Mouse (Mus musculus): ENCODE results near the gene Dctpp1.

Gene Dctpp1

DNA sequence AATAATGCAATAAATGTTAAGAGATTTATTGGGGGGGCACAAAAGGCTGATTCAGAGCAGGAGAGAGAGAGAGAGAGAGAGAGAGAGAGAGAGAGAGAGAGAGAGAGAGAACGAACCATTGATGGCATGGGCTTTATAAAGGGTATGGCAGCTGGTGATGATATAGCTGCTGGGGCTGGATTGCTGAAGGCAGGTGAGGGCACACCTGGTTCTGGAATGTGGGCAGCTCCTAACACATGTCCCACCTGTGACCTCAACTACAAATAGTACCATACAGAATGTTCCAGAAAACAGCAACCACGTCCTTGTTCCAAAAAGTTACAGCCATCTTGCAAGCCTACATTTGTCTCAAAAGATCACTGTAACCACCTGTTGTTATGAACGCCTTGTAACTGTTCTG, 29.1 kb downstream of the Dctpp1 start:
- DNase-seq (ENCODE audit: low read depth) = no peak

- DNase-seq (ENCODE audit: low read depth) = no peak
Measured at GRCm38 (mm10) chr7:127228615-127229303, 31.8 kb downstream of the Dctpp1 start.

GRCm38 (mm10) chr7:127225147-127225995, 35.1 kb downstream of the Dctpp1 start:
- DNase-seq (ENCODE audit: low read depth) = no peak

DNA sequence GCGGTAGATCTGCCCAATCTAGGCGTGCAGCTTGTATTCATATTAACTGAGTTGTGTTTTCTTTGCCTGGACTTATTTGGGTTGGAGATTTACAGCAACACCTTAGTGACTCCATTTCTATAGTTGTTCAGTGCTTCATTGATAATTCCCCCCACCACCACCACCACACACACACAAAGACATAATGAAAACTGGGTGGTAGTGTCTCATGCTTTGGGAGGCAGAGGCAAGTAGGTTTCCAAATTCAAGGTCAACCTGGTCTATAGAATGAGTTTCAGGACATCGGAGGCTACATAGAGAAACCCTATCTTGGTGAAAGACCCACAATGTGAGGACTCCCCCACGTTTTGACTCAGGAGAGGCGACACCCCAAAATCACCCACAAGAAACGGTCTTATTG, 35.9 kb downstream of the Dctpp1 start:
- DNase-seq (ENCODE audit: low read depth) = no peak

- no peak for DNase-seq (ENCODE audit: low read depth)
Measured at GRCm38 (mm10) chr7:127223515-127224478, 36.7 kb downstream of the Dctpp1 start.

- DNase-seq (ENCODE audit: low read depth) = no peak
Measured at GRCm38 (mm10) chr7:127223106-127223505, 37.4 kb downstream of the Dctpp1 start.

GRCm38 (mm10) chr7:127220440-127220839, 40.1 kb downstream of the Dctpp1 start:
- no peak for DNase-seq (ENCODE audit: low read depth)

DNA sequence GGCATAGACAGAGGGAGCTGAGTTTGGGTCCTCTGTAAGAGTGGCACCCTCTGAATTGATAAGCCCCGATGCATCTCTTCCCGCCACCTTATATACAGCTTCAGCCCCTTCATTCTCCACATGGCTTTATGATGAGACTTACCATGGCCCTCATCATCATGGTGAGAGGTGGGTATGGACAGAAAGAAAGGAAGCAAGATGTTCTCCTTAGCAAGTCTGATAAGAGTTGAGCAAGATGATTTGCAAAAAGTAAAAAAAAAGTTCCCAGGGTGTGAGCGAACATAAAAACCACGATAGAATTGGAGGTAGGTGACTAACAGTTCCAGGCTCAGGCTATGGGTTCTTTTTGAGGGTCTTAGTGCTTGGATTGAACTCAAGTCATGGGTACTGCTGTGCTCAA, 41.8 kb downstream of the Dctpp1 start:
- DNase-seq (ENCODE audit: low read depth) = no peak

GRCm38 (mm10) chr7:127217901-127218642, 42.4 kb downstream of the Dctpp1 start:
- DNase-seq (ENCODE audit: low read depth) = no peak

- no peak for DNase-seq (ENCODE audit: low read depth)
Measured at GRCm38 (mm10) chr7:127217475-127217874, 43.0 kb downstream of the Dctpp1 start.

DNA sequence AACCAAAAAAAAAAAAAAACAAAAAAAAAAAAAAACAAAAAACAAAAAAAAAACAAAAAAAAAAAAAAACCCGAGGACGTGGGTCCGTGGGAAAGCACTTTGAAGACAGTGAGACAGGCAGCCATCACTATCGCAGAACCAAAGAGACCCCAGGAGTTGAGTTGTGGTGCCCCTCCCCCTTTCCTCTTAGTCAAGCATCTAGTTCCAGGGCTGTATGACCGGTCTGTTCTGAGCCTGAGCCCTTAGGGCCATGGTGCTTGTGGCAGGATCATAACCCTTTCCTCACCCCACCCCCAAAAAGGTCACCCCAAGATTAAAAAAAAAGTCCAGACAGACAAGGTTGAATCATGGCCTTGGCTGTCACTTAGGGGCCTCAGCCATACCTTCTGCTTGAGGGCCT, 44.2 kb downstream of the Dctpp1 start:
- DNase-seq (ENCODE audit: low read depth) = no peak

GRCm38 (mm10) chr7:127214981-127215871, 45.3 kb downstream of the Dctpp1 start:
- peak; percentile 33 for DNase-seq (ENCODE audit: low read depth)

GRCm38 (mm10) chr7:127214521-127214920, 46.0 kb downstream of the Dctpp1 start:
- DNase-seq (ENCODE audit: low read depth) = no peak

GRCm38 (mm10) chr7:127213930-127214329, 46.6 kb downstream of the Dctpp1 start:
- no peak for DNase-seq (ENCODE audit: low read depth)

- no peak for DNase-seq (ENCODE audit: low read depth)
Measured at GRCm38 (mm10) chr7:127213485-127213884, 47.0 kb downstream of the Dctpp1 start.

GRCm38 (mm10) chr7:127212432-127213250, 47.9 kb downstream of the Dctpp1 start:
- no peak for DNase-seq (ENCODE audit: low read depth)

DNA sequence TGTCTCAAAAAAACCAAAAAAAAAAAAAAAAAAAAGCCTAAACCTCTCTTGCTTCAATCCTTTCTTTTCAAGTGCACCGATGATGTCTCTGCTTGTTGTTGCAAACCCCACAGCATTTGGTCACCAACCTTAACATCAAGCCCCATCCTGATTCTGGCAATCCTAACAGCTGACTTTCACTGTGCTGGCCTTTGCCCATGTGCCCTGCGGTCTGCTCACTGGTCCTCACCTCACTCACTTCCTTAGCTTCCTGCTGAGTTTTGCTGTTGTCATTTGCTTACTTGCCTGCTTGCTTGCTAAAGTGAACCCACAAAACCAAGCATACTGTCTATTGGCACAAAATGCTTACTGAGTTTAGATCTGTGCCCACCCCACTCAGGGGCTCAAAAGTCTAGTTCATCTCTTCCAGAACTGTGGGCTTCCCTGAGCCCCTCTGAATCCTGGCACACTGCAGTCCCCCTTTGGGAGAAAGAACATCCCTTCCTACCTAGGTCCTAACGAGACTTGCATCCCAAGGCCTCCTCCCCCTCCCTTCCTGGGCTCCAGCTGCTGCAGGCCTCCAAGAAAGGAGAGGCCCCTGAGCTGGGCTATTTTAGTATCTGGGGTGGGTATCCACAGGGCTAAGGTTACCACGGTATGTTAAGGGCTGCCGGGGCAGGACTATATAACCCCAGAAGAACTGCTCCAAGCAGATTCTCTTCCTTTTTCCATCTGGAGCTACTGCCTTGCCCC, 49.3 kb downstream of the Dctpp1 start:
- DNase-seq (ENCODE audit: low read depth) = no peak

GRCm38 (mm10) chr7:127210266-127210665, 50.2 kb downstream of the Dctpp1 start:
- DNase-seq (ENCODE audit: low read depth) = no peak

GRCm38 (mm10) chr7:127209851-127210250, 50.7 kb downstream of the Dctpp1 start:
- no peak for DNase-seq (ENCODE audit: low read depth)
